Mouse (Mus musculus): ENCODE measurements around the gene Fam19a1. TPM values are rescaled to one million over a fixed set of nuclear protein-coding genes. Genes with fewer than 3 reads are reported as not detected.
A peak's percentile ranks its signal among the peaks of the same experiment; 100 is the strongest.

Gene Fam19a1
- polyA plus RNA-seq, 1 experiment from 2014 or later: 1.1 TPM

GRCm38 (mm10) chr6:96433896-96434295, 320.9 kb downstream of the Fam19a1 start:
- no peak for DNase-seq (ENCODE audit: low spot score, missing footprints)
- WGBS: 88% methylated on average over 1 of the region's 1 CpGs
- Histone ChIP-seq H3K9me3 (ENCODE audit: control insufficient read depth, low read length) (no peaks in the 10 kb centered on the region), H3K27ac (ENCODE audit: low read depth, low read length) (no peak overlapping the region), H3K4me2 (no peak overlapping the region), H3K4me3 (ENCODE audit: low read depth, low read length) (no peak overlapping the region), H3K9ac (ENCODE audit: low read length) (no peak overlapping the region), H3K36me3 (ENCODE audit: control insufficient read depth, insufficient read depth, low read length) (no peaks in the 10 kb centered on the region), H3K27me3 (ENCODE audit: control insufficient read depth, insufficient read depth, low read length) (no peaks in the 10 kb centered on the region), H3K4me1 (ENCODE audit: control insufficient read depth, insufficient read depth, low read length) (no peaks in the 10 kb centered on the region)
- ATAC-seq (ENCODE audit: low FRiP score): no peak

DNA sequence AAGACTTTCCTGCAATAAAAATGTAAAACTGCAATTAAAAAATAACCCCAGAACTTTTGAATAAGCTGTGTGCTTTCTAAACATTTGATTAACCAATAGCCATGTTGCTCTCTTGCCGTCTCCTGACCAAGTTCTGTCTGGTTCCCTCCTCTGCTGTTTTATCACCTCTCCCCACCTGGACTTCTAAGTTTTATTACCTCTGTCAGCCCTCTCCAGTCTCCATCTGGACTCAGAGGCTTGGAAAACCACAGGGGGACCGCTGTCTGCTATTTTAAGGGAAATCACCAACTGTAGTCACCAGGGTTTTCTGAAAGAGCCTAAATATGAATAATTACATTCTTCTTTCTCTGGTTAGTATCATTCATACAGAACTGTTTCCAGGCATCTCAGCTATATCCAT, 322.6 kb downstream of the Fam19a1 start:
- no peak overlapping the region for H3K4me2 ChIP-seq
- H3K9me3 ChIP-seq (ENCODE audit: control insufficient read depth, low read length): no peaks in the 10 kb centered on the region
- 90% methylated on average over 2 of the region's 2 CpGs for WGBS

GRCm38 (mm10) chr6:96437814-96438213, 324.9 kb downstream of the Fam19a1 start:
- H3K27me3 ChIP-seq (ENCODE audit: control insufficient read depth, insufficient read depth, low read length): no peaks in the 10 kb centered on the region
- no peak overlapping the region for H3K4me2 ChIP-seq
- H3K9me3 ChIP-seq (ENCODE audit: control insufficient read depth, low read length): no peaks in the 10 kb centered on the region
- no peaks in the 10 kb centered on the region for H3K36me3 ChIP-seq (ENCODE audit: control insufficient read depth, insufficient read depth, low read length)
- no peaks in the 10 kb centered on the region for H3K4me1 ChIP-seq (ENCODE audit: control insufficient read depth, insufficient read depth, low read length)
- WGBS: 65% methylated on average over 3 of the region's 3 CpGs
- ATAC-seq (ENCODE audit: low FRiP score) (no peak), DNase-seq (ENCODE audit: low spot score, missing footprints) (no peak)
- H3K4me3 ChIP-seq (ENCODE audit: low read depth, low read length): no peak overlapping the region
- no peak overlapping the region for H3K9ac ChIP-seq (ENCODE audit: low read length)
- H3K27ac ChIP-seq (ENCODE audit: low read depth, low read length): no peak overlapping the region

More for the DNA sequence above, 322.6 kb downstream of the Fam19a1 start:
- DNase-seq (ENCODE audit: low spot score, missing footprints) (no peak), ATAC-seq (ENCODE audit: low FRiP score) (no peak)
- Histone ChIP-seq H3K27me3 (ENCODE audit: control insufficient read depth, insufficient read depth, low read length) (no peaks in the 10 kb centered on the region), H3K4me3 (ENCODE audit: low read depth, low read length) (no peak overlapping the region), H3K36me3 (ENCODE audit: control insufficient read depth, insufficient read depth, low read length) (no peaks in the 10 kb centered on the region), H3K27ac (ENCODE audit: low read depth, low read length) (no peak overlapping the region), H3K9ac (ENCODE audit: low read length) (no peak overlapping the region), H3K4me1 (ENCODE audit: control insufficient read depth, insufficient read depth, low read length) (no peaks in the 10 kb centered on the region)

DNA sequence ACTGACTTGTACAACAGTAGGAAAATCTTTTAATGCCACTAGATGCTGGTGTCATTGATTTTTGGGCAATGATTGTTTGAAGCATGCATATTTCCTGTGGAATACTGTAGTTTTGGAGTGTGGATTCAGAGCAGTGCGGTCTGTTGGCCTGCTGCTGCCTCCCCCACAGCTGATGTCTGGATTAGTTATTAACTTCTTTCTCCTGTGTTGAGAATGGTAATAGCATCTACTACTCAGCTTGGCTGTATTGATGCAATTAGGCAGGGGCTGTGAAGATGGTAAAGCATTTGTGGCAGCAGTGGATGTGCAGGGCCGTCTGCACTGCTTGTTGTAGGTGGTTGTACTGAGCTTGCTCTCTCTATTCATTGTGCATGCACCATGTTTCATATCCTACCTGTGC, 326.5 kb downstream of the Fam19a1 start:
- 86% methylated on average over 2 of the region's 2 CpGs for WGBS
- H3K9me3 ChIP-seq (ENCODE audit: control insufficient read depth, low read length): no peaks in the 10 kb centered on the region
- no peaks in the 10 kb centered on the region for H3K27me3 ChIP-seq (ENCODE audit: control insufficient read depth, insufficient read depth, low read length)
- H3K4me1 ChIP-seq (ENCODE audit: control insufficient read depth, insufficient read depth, low read length): no peaks in the 10 kb centered on the region
- no peak for ATAC-seq (ENCODE audit: low FRiP score)
- no peak overlapping the region for H3K9ac ChIP-seq (ENCODE audit: low read length)
- DNase-seq (ENCODE audit: low spot score, missing footprints): no peak
- no peak overlapping the region for H3K4me2 ChIP-seq
- H3K27ac ChIP-seq (ENCODE audit: low read depth, low read length): no peak overlapping the region
- H3K4me3 ChIP-seq (ENCODE audit: low read depth, low read length): no peak overlapping the region
- no peaks in the 10 kb centered on the region for H3K36me3 ChIP-seq (ENCODE audit: control insufficient read depth, insufficient read depth, low read length)

GRCm38 (mm10) chr6:96441971-96442370, 329.0 kb downstream of the Fam19a1 start:
- Histone ChIP-seq H3K4me3 (ENCODE audit: low read depth, low read length) (no peak overlapping the region), H3K9ac (ENCODE audit: low read length) (no peak overlapping the region), H3K27ac (ENCODE audit: low read depth, low read length) (no peak overlapping the region), H3K9me3 (ENCODE audit: control insufficient read depth, low read length) (no peaks in the 10 kb centered on the region), H3K27me3 (ENCODE audit: control insufficient read depth, insufficient read depth, low read length) (no peaks in the 10 kb centered on the region), H3K4me2 (no peak overlapping the region), H3K4me1 (ENCODE audit: control insufficient read depth, insufficient read depth, low read length) (no peaks in the 10 kb centered on the region), H3K36me3 (ENCODE audit: control insufficient read depth, insufficient read depth, low read length) (no peaks in the 10 kb centered on the region)
- no peak for DNase-seq (ENCODE audit: low spot score, missing footprints)
- WGBS: 96% methylated on average over 3 of the region's 3 CpGs
- ATAC-seq (ENCODE audit: low FRiP score): no peak

DNA sequence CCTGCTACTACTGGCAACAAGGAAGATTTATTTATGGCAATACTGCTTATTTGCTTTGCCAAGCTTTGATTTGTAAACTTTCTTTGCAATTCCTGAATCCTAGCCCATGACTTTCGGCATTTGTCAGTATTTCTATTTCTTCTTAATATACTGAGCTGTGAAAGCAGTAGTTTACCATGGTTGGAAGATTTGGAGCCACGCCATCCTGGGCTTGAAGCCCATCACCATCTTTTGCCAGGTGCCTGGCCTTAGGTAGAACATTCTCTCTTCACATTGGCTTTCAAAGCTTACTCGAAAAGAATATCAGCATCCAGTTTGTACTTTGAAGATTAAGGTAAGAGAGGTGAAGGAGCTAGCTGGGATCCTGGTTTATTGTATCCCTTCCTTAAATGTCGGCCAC, 334.5 kb downstream of the Fam19a1 start:
- ATAC-seq (ENCODE audit: low FRiP score): no peak
- H3K4me3 ChIP-seq (ENCODE audit: low read depth, low read length): no peak overlapping the region
- DNase-seq (ENCODE audit: low spot score, missing footprints): no peak
- H3K27ac ChIP-seq (ENCODE audit: low read depth, low read length): no peak overlapping the region
- no peak overlapping the region for H3K9ac ChIP-seq (ENCODE audit: low read length)
- H3K27me3 ChIP-seq (ENCODE audit: control insufficient read depth, insufficient read depth, low read length): no peaks in the 10 kb centered on the region
- no peak overlapping the region for H3K4me2 ChIP-seq
- no peaks in the 10 kb centered on the region for H3K9me3 ChIP-seq (ENCODE audit: control insufficient read depth, low read length)
- no peaks in the 10 kb centered on the region for H3K36me3 ChIP-seq (ENCODE audit: control insufficient read depth, insufficient read depth, low read length)
- 90% methylated on average over 4 of the region's 4 CpGs for WGBS
- H3K4me1 ChIP-seq (ENCODE audit: control insufficient read depth, insufficient read depth, low read length): no peaks in the 10 kb centered on the region

DNA sequence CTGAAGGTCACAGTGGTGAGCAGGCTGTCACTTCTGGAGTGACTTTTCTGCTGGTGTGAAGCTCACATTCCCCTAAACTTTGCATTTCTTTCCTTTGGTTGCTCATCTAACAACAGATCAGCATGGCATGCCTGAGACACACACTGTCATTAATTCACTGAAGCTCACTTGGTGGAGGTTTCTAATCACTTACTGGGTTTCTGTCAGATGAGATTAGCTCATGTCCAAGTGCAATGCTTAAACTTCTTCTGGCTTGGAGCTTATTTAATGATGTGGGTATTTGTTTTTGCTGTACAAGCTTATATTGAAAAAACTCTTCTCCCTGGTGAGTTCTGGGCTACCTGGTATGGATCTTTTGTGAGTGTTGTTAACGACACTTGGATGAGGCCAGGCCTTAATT, 343.3 kb downstream of the Fam19a1 start:
- Histone ChIP-seq H3K4me2 (no peak overlapping the region), H3K4me3 (ENCODE audit: low read depth, low read length) (no peak overlapping the region), H3K9ac (ENCODE audit: low read length) (no peak overlapping the region), H3K27me3 (ENCODE audit: control insufficient read depth, insufficient read depth, low read length) (no peaks in the 10 kb centered on the region), H3K36me3 (ENCODE audit: control insufficient read depth, insufficient read depth, low read length) (no peaks in the 10 kb centered on the region), H3K27ac (ENCODE audit: low read depth, low read length) (no peak overlapping the region), H3K9me3 (ENCODE audit: control insufficient read depth, low read length) (no peaks in the 10 kb centered on the region), H3K4me1 (ENCODE audit: control insufficient read depth, insufficient read depth, low read length) (0 out of 2 replicates have a peak, but pooled peaks cover 2% of the 10 kb centered on the region)
- DNase-seq (ENCODE audit: low spot score, missing footprints) (peak; percentile 49), ATAC-seq (ENCODE audit: low FRiP score) (no peak)
- WGBS: 73% methylated on average over 1 of the region's 1 CpGs

DNA sequence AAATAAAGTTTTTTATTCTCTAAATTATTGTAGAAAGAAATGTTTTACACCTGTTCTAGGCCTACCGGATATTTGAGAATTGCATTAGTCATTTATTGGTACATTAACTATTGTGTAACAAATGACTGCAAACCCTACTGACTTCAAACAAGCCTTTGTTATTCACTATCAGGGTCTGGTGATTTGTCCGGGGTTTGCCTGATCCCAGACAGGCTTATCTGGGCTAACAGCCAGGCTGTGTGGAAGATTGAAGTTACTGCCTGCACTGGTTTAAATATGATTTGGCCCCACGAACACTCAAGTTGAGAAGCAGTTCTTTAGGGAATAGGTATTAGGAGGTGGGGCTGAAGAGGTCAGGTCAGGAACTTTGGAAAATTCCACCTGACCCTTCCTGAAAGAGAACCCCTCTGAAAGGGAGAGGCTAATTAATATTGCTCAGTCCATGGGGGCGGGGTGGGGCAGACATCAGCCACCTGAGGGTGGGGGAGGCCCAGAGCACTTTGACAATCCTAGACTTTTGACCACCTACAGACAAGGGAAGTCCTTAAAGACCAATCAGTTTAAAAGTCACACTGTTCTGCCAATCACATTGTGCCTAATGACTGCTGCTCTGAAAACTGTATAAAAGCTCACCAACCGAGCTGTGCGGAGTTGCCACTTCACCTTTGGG, 344.8 kb downstream of the Fam19a1 start:
- WGBS: 52% methylated on average over 6 of the region's 6 CpGs
- H3K27ac ChIP-seq (ENCODE audit: low read depth, low read length): no peak overlapping the region
- no peaks in the 10 kb centered on the region for H3K9me3 ChIP-seq (ENCODE audit: control insufficient read depth, low read length)
- H3K27me3 ChIP-seq (ENCODE audit: control insufficient read depth, insufficient read depth, low read length): no peaks in the 10 kb centered on the region
- no peak overlapping the region for H3K4me3 ChIP-seq (ENCODE audit: low read depth, low read length)
- 0 out of 2 replicates have a peak, but pooled peaks cover 2% of the 10 kb centered on the region for H3K4me1 ChIP-seq (ENCODE audit: control insufficient read depth, insufficient read depth, low read length)
- peak; percentile 82 for DNase-seq (ENCODE audit: low spot score, missing footprints)
- H3K9ac ChIP-seq (ENCODE audit: low read length): no peak overlapping the region
- ATAC-seq (ENCODE audit: low FRiP score): peak; percentile 54; the same call in 1 of the 2 replicates
- no peaks in the 10 kb centered on the region for H3K36me3 ChIP-seq (ENCODE audit: control insufficient read depth, insufficient read depth, low read length)
- no peak overlapping the region for H3K4me2 ChIP-seq

GRCm38 (mm10) chr6:96459041-96459440, 346.1 kb downstream of the Fam19a1 start:
- DNase-seq (ENCODE audit: low spot score, missing footprints) (peak; percentile 69), ATAC-seq (ENCODE audit: low FRiP score) (no peak)
- Histone ChIP-seq H3K9me3 (ENCODE audit: control insufficient read depth, low read length) (no peaks in the 10 kb centered on the region), H3K27ac (ENCODE audit: low read depth, low read length) (no peak overlapping the region), H3K27me3 (ENCODE audit: control insufficient read depth, insufficient read depth, low read length) (no peaks in the 10 kb centered on the region), H3K4me3 (ENCODE audit: low read depth, low read length) (no peak overlapping the region), H3K4me2 (no peak overlapping the region), H3K36me3 (ENCODE audit: control insufficient read depth, insufficient read depth, low read length) (no peaks in the 10 kb centered on the region), H3K4me1 (ENCODE audit: control insufficient read depth, insufficient read depth, low read length) (0 out of 2 replicates have a peak, but pooled peaks cover 2% of the 10 kb centered on the region), H3K9ac (ENCODE audit: low read length) (no peak overlapping the region)
- WGBS: 73% methylated on average over 4 of the region's 4 CpGs
